Mouse (Mus musculus) forebrain, embryonic 13.5 days (tissue): ENCODE data around the gene S1pr3. TPM values are rescaled to one million over a fixed set of nuclear protein-coding genes. Genes with fewer than 3 reads are reported as not detected.
A peak's percentile ranks its signal among the peaks of the same experiment; 100 is the strongest.

ENCODE experiments used
- ATAC-seq: fragments of 200-750 bp; cut with Nextera tagmentation; 2 replicates; pipeline ENCODE4 v1.8.0; 2017
- H3K27ac ChIP-seq: fragments of 300-500 bp; sonication (generic); 2 replicates; pipeline ENCODE4 v1.5.1; 2015; ENCODE audit warnings: inconsistent platforms, mild to moderate bottlenecking, moderate library complexity
- H3K27me3 ChIP-seq: fragments of 300-500 bp; sonication (generic); 2 replicates; pipeline ENCODE4 v1.6.1; 2015; ENCODE audit warnings: mild to moderate bottlenecking, inconsistent platforms
- H3K36me3 ChIP-seq: fragments of 300-500 bp; sonication (generic); 2 replicates; pipeline ENCODE4 v1.6.1; 2015; ENCODE audit warnings: mild to moderate bottlenecking, inconsistent platforms; ENCODE audit not compliant: poor library complexity, severe bottlenecking
- H3K4me1 ChIP-seq: fragments of 300-500 bp; sonication (generic); 2 replicates; pipeline ENCODE4 v1.6.1; 2015; ENCODE audit warnings: inconsistent platforms
- H3K4me2 ChIP-seq: fragments of 300-500 bp; sonication (generic); 2 replicates; pipeline ENCODE4 v1.6.1; 2015; ENCODE audit warnings: inconsistent platforms, mild to moderate bottlenecking, moderate library complexity
- H3K4me3 ChIP-seq: fragments of 300-500 bp; sonication (generic); 2 replicates; pipeline ENCODE4 v1.5.1; 2015; ENCODE audit warnings: mild to moderate bottlenecking, inconsistent platforms
- H3K9ac ChIP-seq: fragments of 300-500 bp; sonication (generic); 2 replicates; pipeline ENCODE4 v1.6.1; 2015; ENCODE audit warnings: mild to moderate bottlenecking, inconsistent platforms
- H3K9me3 ChIP-seq: fragments of 300-500 bp; sonication (generic); replicated peaks from 2 replicates; pipeline ENCODE4 v1.6.1; 2016; ENCODE audit warnings: inconsistent platforms
- WGBS: fragments of 180-500 bp; shearing (Covaris S2); methylation state at CpG from one replicate; pipeline ENCODE4 v1.1.7; 2015; 5-methylcytosine and 5-hydroxymethylcytosine counted together
- polyA plus RNA-seq: library from polyadenylated mRNA; unstranded; fragments of >200 nt; fragmentation: Nextera tagmentation; extraction: Ambion mirVana; gene quantifications from 2 replicates; pipeline ENCODE4 v1.2.1, GENCODE M21; 2015

The S1pr3 gene
- polyA plus RNA-seq, 1 experiment from 2014 or later, result 8.5 TPM

DNA sequence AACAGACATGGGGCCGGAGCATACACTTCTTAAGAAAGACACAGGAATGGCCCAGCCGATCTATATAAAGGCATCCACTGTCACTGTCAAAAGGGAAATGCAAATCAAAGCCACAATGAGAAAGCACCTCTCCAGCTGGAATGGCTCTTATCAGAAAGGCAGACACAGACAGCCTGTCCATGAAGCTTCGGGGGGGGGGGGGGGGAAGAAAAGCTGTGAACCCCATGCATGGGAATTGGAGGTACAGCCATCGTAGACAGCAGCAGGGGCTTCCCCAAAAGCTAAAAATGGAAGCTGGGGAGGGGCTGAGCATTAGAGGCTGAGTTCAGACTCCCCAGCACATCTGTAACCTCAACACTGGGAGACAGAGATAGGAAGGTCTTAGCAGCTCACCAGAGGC is 20.5 kb upstream of the S1pr3 start:
- no peak for ATAC-seq
- H3K9ac ChIP-seq, result no peak overlapping the region
- no peaks in the 10 kb centered on the region for H3K27me3 ChIP-seq
- no peaks in the 10 kb centered on the region for H3K4me1 ChIP-seq
- no peak overlapping the region for H3K4me3 ChIP-seq
- no peaks in the 10 kb centered on the region for H3K36me3 ChIP-seq
- H3K27ac ChIP-seq, result no peak overlapping the region
- no peaks in the 10 kb centered on the region for H3K9me3 ChIP-seq
- H3K4me2 ChIP-seq, result no peak overlapping the region
- 40% methylated on average over 4 of the region's 4 CpGs for WGBS

- Histone ChIP-seq H3K4me2 (no peak overlapping the region), H3K4me3 (no peak overlapping the region), H3K27ac (no peak overlapping the region), H3K4me1 (no peaks in the 10 kb centered on the region), H3K9me3 (peaks cover 6% of the 10 kb centered on the region; the same call in 1 of the 2 replicates), H3K36me3 (no peaks in the 10 kb centered on the region), H3K27me3 (no peaks in the 10 kb centered on the region), H3K9ac (no peak overlapping the region)
- 82% methylated on average over 4 of the region's 4 CpGs for WGBS
- no peak for ATAC-seq
These were observed 18.0 kb upstream of the S1pr3 start for GRCm38 (mm10) chr13:51390398-51390797.

DNA sequence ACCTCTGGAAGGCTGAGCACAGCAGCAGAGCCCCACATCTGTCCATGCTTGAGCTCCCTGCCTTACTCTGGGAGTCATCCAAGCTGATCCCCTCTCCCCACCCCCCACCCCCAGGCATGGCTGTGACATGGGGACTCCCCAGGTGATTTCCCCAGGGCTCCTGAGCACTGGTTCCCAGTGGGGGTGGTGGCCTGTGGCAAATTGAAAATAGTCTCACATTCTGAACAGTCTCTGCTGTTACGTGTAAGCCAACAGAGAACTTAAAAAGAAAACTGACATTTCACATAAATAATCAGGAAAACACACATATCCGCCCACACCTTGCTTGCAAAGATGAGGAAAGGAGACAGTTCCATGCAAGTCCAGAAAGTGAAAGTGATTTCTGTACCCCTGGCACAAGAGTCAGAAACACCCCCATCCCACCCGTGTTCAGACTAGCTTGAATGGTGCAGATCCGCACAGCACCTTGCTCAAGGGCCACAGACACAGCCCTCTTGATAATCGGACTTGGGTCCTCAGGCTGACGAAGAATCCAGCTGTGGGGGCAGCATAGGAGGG is 17.0 kb upstream of the S1pr3 start:
- WGBS, result 92% methylated on average over 6 of the region's 6 CpGs
- no peaks in the 10 kb centered on the region for H3K36me3 ChIP-seq
- H3K9me3 ChIP-seq, result peaks cover 9% of the 10 kb centered on the region; the same call in 1 of the 2 replicates
- H3K4me1 ChIP-seq, result no peaks in the 10 kb centered on the region
- no peak overlapping the region for H3K4me3 ChIP-seq
- H3K9ac ChIP-seq, result no peak overlapping the region
- no peak for ATAC-seq
- no peaks in the 10 kb centered on the region for H3K27me3 ChIP-seq
- H3K4me2 ChIP-seq, result no peak overlapping the region
- no peak overlapping the region for H3K27ac ChIP-seq

DNA sequence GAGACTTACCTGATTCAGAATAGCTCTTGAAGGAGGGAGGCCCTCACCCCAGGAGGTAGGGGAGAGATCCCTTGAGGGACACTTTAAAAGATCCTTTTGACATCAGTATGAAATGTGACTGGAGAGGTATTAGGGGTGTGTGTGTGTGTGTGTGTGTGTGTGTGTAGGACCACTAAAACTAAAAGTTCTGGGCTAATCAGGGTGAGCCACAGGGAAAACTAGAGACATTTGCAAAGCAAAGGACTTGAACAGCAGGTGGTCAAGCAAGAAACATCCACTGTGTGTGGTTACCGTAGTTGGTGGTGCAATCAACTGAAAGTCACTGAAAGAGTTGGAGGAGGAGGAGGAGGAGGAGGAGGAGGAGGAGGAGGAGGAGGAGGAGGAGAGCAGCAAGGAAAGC is 16.2 kb upstream of the S1pr3 start:
- peaks cover 9% of the 10 kb centered on the region; the same call in 1 of the 2 replicates for H3K9me3 ChIP-seq
- H3K4me1 ChIP-seq, result no peaks in the 10 kb centered on the region
- no peaks in the 10 kb centered on the region for H3K36me3 ChIP-seq
- WGBS, result no CpG with 5 or more reads among the region's 1 CpGs
- no peak for ATAC-seq
- no peak overlapping the region for H3K27ac ChIP-seq
- H3K9ac ChIP-seq, result no peak overlapping the region
- H3K4me3 ChIP-seq, result no peak overlapping the region
- no peak overlapping the region for H3K4me2 ChIP-seq
- H3K27me3 ChIP-seq, result no peaks in the 10 kb centered on the region

- Histone ChIP-seq H3K4me2 (no peak overlapping the region), H3K36me3 (no peaks in the 10 kb centered on the region), H3K9me3 (peaks cover 9% of the 10 kb centered on the region; the same call in 1 of the 2 replicates), H3K27ac (no peak overlapping the region), H3K9ac (no peak overlapping the region), H3K4me3 (no peak overlapping the region), H3K27me3 (no peaks in the 10 kb centered on the region), H3K4me1 (peaks cover 12% of the 10 kb centered on the region; the same call in 1 of the 2 replicates)
- WGBS, result 89% methylated on average over 6 of the region's 6 CpGs
- no peak for ATAC-seq
These were observed 10.6 kb upstream of the S1pr3 start for GRCm38 (mm10) chr13:51397861-51398260.

DNA sequence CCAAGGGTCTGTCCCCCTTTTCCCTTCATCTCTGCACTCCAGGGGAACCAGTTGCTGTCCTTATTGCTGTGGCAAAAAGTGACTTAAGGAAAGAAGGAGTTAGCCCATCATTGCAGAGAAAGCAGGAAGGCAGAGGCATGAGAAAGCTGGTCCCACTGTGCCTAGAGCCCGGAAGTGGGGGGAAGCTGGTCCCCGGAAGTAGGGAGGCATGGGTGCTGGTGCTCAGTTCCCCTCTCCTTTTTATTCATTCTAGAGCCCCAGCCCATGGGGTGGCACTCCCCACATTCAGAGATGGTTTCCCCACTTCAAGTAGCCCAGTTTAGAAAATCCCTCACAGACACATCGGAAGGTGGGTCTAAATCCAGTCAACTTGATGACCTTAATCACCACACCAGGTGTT is 8.9 kb upstream of the S1pr3 start:
- Histone ChIP-seq H3K9ac (no peak overlapping the region), H3K27me3 (no peaks in the 10 kb centered on the region), H3K4me1 (peaks cover 12% of the 10 kb centered on the region; the same call in 1 of the 2 replicates), H3K36me3 (no peaks in the 10 kb centered on the region), H3K4me2 (no peak overlapping the region), H3K27ac (no peak overlapping the region), H3K9me3 (peaks cover 9% of the 10 kb centered on the region; the same call in 1 of the 2 replicates), H3K4me3 (no peak overlapping the region)
- no peak for ATAC-seq
- 89% methylated on average over 3 of the region's 3 CpGs for WGBS

DNA sequence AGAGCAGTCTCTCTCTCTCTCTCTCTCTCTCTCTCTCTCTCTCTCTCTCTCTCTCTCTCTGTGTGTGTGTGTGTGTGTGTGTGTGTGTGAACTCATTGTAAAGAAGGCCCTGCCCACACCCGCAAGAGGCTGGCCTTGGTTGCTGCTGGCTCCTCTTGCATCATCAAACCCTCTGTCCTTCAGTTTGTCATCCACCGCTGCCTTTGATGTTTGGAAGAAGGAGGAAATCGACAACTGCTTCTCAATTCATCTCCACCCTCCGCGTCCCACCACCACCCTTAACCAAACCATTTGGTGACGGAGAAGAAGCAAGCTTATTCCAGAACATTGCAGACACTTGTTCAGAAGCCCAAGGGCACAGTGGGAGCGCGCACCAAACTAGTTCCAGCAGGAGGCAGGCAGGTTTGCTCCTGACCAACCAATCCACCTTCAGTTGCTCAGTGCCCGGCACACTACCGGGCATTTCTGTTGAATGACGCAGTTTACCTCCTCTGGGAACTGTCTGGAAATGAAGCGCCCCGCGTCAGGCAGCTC is 8.2 kb upstream of the S1pr3 start:
- Histone ChIP-seq H3K4me2 (peak overlapping the region; percentile 63), H3K27me3 (no peaks in the 10 kb centered on the region), H3K9ac (peak overlapping the region; percentile 6; the same call in 1 of the 2 replicates), H3K27ac (no peak overlapping the region), H3K4me1 (peaks cover 12% of the 10 kb centered on the region; the same call in 1 of the 2 replicates), H3K4me3 (peak overlapping the region; percentile 31), H3K36me3 (no peaks in the 10 kb centered on the region), H3K9me3 (0 out of 2 replicates have a peak, but pooled peaks cover 4% of the 10 kb centered on the region)
- peak; percentile 48; the same call in 1 of the 2 replicates for ATAC-seq
- 40% methylated on average over 14 of the region's 14 CpGs for WGBS

DNA sequence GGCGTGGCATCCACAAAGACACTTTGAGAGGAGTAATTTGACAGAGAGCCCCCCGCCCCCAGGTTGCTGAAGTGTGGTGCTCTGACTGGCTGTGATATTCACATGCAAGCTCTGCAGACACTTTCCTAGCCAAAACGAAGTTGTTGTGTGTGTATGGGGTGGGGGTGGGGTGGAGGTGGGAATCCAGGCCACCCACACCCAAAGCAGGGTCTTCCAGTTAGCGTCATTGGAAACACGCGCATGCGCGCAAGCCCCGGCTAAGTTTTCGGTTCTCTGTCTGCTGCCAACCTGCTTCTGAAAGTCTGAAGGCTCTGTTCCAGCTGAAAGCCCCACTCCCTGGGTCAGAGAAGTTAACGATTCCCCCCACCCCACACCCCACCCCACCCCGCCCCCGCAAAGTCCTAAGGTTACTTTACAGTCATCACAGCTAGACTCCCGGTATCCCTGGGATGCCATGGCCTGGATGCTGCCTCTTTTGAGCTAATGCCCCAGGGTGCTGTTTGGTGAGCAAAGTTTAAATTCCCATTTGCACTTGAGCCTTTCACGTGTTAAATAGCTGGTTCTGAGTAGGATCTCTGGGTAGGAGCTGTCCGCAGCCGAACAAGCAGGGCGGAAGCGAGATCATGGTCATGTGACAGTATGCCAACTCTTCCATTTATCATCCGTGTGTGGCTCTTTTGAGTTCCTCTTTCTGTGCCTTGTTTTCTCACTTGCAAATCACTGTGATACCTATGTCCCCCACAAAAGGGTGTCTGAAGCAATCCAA is 7.5 kb upstream of the S1pr3 start:
- 25% methylated on average over 20 of the region's 20 CpGs for WGBS
- peak overlapping the region; percentile 6; the same call in 1 of the 2 replicates for H3K9ac ChIP-seq
- H3K4me2 ChIP-seq, result peak overlapping the region; percentile 63
- no peaks in the 10 kb centered on the region for H3K27me3 ChIP-seq
- H3K4me3 ChIP-seq, result peak overlapping the region; percentile 31
- no peaks in the 10 kb centered on the region for H3K9me3 ChIP-seq
- peaks cover 12% of the 10 kb centered on the region; the same call in 1 of the 2 replicates for H3K4me1 ChIP-seq
- no peaks in the 10 kb centered on the region for H3K36me3 ChIP-seq
- no peak overlapping the region for H3K27ac ChIP-seq
- peak; percentile 71 for ATAC-seq

GRCm38 (mm10) chr13:51404566-51404965 is 3.9 kb upstream of the S1pr3 start:
- H3K27me3 ChIP-seq, result peaks cover 9% of the 10 kb centered on the region
- no peak overlapping the region for H3K4me2 ChIP-seq
- H3K27ac ChIP-seq, result no peak overlapping the region
- peaks cover 28% of the 10 kb centered on the region for H3K4me1 ChIP-seq
- 94% methylated on average over 4 of the region's 4 CpGs for WGBS
- ATAC-seq, result no peak
- H3K9ac ChIP-seq, result no peak overlapping the region
- no peaks in the 10 kb centered on the region for H3K36me3 ChIP-seq
- no peak overlapping the region for H3K4me3 ChIP-seq
- H3K9me3 ChIP-seq, result no peaks in the 10 kb centered on the region

DNA sequence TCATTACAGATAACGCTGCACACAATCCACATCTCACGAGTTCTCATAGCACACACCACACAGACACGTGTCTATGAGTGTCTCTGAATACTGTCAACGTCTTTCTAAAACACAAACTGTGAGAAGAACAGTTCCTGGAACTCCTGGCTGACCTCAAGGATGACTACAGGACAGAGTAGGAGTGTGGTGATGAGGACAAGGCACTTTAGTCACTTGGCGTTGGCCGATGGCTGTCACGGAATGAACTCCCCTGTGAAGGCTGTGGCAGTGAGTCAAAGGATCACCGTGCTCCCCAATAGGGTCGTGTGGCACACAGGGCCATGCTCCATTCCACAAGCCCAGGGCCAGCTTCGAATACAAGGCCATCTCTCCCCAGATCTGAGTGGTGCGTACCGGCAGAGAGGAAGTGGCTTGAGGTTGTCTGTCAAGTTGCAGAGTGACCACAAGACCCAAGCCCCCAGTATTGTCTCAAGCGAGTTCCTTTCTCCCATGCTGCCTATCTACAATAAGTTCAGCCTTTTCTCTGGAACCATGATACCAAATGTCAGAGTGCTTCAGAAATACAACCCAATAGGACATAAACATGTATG is 2.6 kb upstream of the S1pr3 start:
- H3K4me2 ChIP-seq, result no peak overlapping the region
- H3K4me3 ChIP-seq, result no peak overlapping the region
- H3K27me3 ChIP-seq, result peaks cover 12% of the 10 kb centered on the region
- H3K9me3 ChIP-seq, result no peaks in the 10 kb centered on the region
- no peak overlapping the region for H3K9ac ChIP-seq
- no peak overlapping the region for H3K27ac ChIP-seq
- 93% methylated on average over 13 of the region's 13 CpGs for WGBS
- H3K36me3 ChIP-seq, result no peaks in the 10 kb centered on the region
- ATAC-seq, result no peak
- H3K4me1 ChIP-seq, result peaks cover 21% of the 10 kb centered on the region

GRCm38 (mm10) chr13:51407541-51408217 is 760 bp upstream of the S1pr3 start:
- Histone ChIP-seq H3K36me3 (no peaks in the 10 kb centered on the region), H3K4me2 (peak overlapping the region; percentile 67; the same call in 1 of the 2 replicates), H3K27me3 (peaks cover 13% of the 10 kb centered on the region), H3K27ac (no peak overlapping the region), H3K9ac (no peak overlapping the region), H3K4me3 (no peak overlapping the region; the same call in 1 of the 2 replicates), H3K4me1 (peaks cover 22% of the 10 kb centered on the region), H3K9me3 (no peaks in the 10 kb centered on the region)
- 32% methylated on average over 13 of the region's 13 CpGs for WGBS
- ATAC-seq, result peak; percentile 2; the same call in 1 of the 2 replicates
